Mouse (Mus musculus) midbrain, embryonic 11.5 days (tissue): ENCODE measurements around the gene Rad51b. TPM values are rescaled to one million over a fixed set of nuclear protein-coding genes. Genes with fewer than 3 reads are reported as not detected.
A peak's percentile ranks its signal among the peaks of the same experiment; 100 is the strongest.

Source experiments
- ATAC-seq: fragments of 200-750 bp; cut with Nextera tagmentation; 2 replicates; pipeline ENCODE4 v1.8.0; 2017; ENCODE audit warnings: moderate TSS enrichment, moderate library complexity; ENCODE audit not compliant: low FRiP score
- DNase-seq: peaks from one replicate; pipeline ENCODE4 v3.0.0; 2015; ENCODE audit warnings: low spot score; ENCODE audit errors: missing footprints
- H3K27ac ChIP-seq: fragments of 300-500 bp; sonication (generic); 2 replicates; pipeline ENCODE4 v1.5.1; 2014; ENCODE audit warnings: low read depth, low read length
- H3K27me3 ChIP-seq: fragments of 300-500 bp; sonication (generic); 2 replicates; pipeline ENCODE4 v1.6.1; 2014; ENCODE audit warnings: mild to moderate bottlenecking, low read length, moderate library complexity, mixed read lengths; ENCODE audit not compliant: control insufficient read depth, insufficient read depth
- H3K36me3 ChIP-seq: fragments of 300-500 bp; sonication (generic); 2 replicates; pipeline ENCODE4 v1.6.1; 2014; ENCODE audit warnings: mild to moderate bottlenecking, low read length, moderate library complexity, mixed read lengths; ENCODE audit not compliant: control insufficient read depth, insufficient read depth
- H3K4me1 ChIP-seq: fragments of 300-500 bp; sonication (generic); 2 replicates; pipeline ENCODE4 v1.6.1; 2014; ENCODE audit warnings: low read length; ENCODE audit not compliant: control insufficient read depth, insufficient read depth
- H3K4me2 ChIP-seq: fragments of 300-500 bp; sonication (generic); 2 replicates; pipeline ENCODE4 v1.6.1; 2014; ENCODE audit warnings: mild to moderate bottlenecking, moderate library complexity
- H3K4me3 ChIP-seq: fragments of 300-500 bp; sonication (generic); 2 replicates; pipeline ENCODE4 v1.5.1; 2014; ENCODE audit warnings: low read depth, low read length
- H3K9ac ChIP-seq: fragments of 300-500 bp; sonication (generic); 2 replicates; pipeline ENCODE4 v1.6.1; 2014; ENCODE audit warnings: low read length
- H3K9me3 ChIP-seq: fragments of 300-500 bp; sonication (generic); 2 replicates; pipeline ENCODE4 v1.6.1; 2016; ENCODE audit warnings: low read length; ENCODE audit not compliant: control insufficient read depth
- WGBS: fragments of 180-500 bp; shearing (Covaris S2); extraction: QIAGEN DNeasy Blood & Tissue Kit; methylation state at CpG from one replicate; pipeline ENCODE4 v1.1.7; 2014; 5-methylcytosine and 5-hydroxymethylcytosine counted together
- polyA plus RNA-seq: library from polyadenylated mRNA; unstranded; fragments of >200 nt; fragmentation: Nextera tagmentation; extraction: Ambion mirVana; gene quantifications from 2 replicates; pipeline ENCODE4 v1.2.1, GENCODE M21; 2014

Rad51b gene
- polyA plus RNA-seq, 1 experiment from 2014 or later = 6.9 TPM

DNA sequence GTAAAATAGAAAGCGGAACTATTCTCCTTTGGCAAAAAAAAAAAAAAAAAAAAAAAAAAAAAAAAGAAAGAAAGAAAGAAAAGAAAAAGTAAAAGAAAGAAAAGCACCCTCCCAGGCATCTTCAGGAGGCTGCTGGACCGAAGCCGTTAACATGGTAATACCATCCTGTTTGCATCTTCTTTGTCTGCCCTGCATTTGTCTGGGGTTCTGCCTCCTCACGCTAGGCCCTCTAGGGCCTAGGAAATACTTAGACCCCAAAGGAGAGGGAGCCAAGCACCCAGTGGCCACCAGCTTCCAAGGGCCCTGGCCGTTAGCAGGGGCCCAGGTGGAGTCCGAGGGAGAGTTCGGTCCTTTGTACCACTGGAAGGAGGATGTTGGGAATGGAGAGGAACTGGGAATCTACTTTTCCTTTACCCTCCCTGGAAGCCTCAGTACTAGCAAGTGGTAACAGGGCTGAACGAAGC lies 510.9 kb downstream of the Rad51b start:
- peak; percentile 95 for DNase-seq
- H3K27me3 ChIP-seq = no peaks in the 10 kb centered on the region
- WGBS = 12% methylated on average over 8 of the region's 8 CpGs
- peaks cover 62% of the 10 kb centered on the region for H3K4me1 ChIP-seq
- H3K36me3 ChIP-seq = no peaks in the 10 kb centered on the region
- H3K4me3 ChIP-seq = no peak overlapping the region
- H3K27ac ChIP-seq = peak overlapping the region; percentile 97
- ATAC-seq = peak; percentile 46; the same call in 1 of the 2 replicates
- peak overlapping the region; percentile 58 for H3K9ac ChIP-seq
- H3K4me2 ChIP-seq = peak overlapping the region; percentile 15; the same call in 1 of the 2 replicates
- no peaks in the 10 kb centered on the region for H3K9me3 ChIP-seq

DNA sequence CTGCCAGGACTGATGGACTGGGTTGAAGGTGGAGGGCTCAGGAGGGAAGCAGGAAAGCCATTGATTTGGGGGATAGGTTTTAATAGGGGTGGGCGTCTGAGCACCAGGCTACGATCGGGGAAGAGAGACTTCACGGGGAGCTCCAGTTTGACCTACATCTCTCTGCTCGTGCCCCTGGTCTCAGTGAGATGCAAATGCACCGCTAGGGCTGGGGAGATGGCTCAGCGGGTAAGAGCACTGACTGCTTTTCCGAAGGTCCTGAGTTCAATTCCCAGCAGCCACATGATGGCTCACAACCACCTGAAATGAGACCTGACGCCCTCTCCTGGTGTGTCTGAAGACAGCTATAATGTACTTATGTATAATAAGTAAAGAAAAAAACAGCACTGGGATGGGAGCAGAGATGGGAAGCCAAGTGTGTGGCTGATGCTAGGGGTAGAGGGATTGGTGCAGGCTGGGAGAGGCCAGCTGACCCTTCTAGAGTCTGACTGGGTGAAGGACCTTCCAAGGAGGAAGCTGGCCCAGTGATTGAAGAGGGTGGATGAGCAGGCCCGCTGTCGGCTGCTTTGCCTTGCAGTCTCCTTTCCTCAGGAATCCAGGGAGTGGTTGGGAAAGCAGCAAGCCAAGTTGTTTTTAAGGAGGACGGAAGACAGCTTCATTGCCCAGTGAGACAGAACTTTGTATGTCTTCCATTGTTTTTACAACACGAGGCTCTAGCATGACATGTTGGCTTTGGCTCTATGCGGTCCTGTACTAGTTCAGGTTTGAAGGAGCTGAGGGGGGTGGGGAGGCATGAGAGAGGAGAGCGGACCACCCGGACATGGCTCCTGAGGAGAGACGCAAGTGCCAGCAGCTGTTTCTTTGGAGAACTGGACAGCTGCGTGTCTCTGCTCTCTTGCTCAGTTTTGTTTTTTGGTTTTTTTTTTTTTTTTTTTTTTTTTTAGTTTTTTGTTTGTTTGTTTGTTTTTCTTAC lies 511.6 kb downstream of the Rad51b start:
- DNase-seq (peak; percentile 92), ATAC-seq (0 out of 2 replicates have a peak, but pooled peaks have one; percentile 7)
- Histone ChIP-seq H3K9ac (peak overlapping the region; percentile 58), H3K36me3 (no peaks in the 10 kb centered on the region), H3K9me3 (no peaks in the 10 kb centered on the region), H3K4me2 (peak overlapping the region; percentile 15; the same call in 1 of the 2 replicates), H3K4me1 (peaks cover 70% of the 10 kb centered on the region), H3K4me3 (no peak overlapping the region), H3K27me3 (no peaks in the 10 kb centered on the region), H3K27ac (peak overlapping the region; percentile 97)
- WGBS = 36% methylated on average over 18 of the region's 18 CpGs

DNA sequence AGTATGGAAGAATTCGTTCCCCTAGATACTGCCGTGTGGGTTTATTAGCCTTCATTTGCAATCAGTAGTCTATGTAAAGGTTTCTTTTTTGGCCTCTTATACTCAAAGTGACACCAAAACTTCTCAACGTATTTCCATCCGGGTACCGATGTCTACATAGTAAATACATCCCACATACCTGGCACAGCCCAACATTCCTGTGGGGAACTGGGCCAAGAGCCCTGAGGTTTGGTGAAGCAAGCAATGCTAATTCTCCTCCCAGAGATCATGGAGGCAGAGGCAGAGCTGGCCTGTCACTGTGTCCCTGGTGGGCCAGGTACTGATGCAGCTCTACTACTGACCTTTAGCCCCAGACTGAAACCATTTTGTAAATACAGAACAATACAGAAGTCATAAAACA lies 512.4 kb downstream of the Rad51b start:
- no peak for ATAC-seq
- H3K27ac ChIP-seq = no peak overlapping the region
- WGBS = 86% methylated on average over 5 of the region's 5 CpGs
- no peak overlapping the region for H3K9ac ChIP-seq
- H3K9me3 ChIP-seq = no peaks in the 10 kb centered on the region
- DNase-seq = no peak
- peaks cover 73% of the 10 kb centered on the region for H3K4me1 ChIP-seq
- no peaks in the 10 kb centered on the region for H3K27me3 ChIP-seq
- H3K4me2 ChIP-seq = no peak overlapping the region
- H3K36me3 ChIP-seq = no peaks in the 10 kb centered on the region
- H3K4me3 ChIP-seq = no peak overlapping the region

DNA sequence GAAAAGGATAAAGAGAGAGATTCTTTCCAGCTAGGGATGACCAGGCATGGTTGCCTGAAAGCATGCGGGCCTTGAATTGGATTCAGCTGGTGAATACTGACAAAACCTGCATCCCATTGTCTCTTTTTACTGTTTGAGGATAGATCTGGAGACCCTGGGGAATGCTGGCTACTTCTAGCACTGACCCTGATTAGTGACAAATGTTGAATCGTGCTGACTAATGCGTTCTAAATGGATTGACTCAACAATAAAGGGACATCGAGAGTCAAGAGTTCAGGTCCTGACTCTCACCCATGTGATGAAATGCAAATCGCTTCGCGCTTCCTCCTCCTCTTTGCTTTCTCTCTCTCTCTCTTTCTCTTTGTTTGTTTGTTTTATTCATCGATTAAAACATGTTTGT lies 515.3 kb downstream of the Rad51b start:
- H3K36me3 ChIP-seq = no peaks in the 10 kb centered on the region
- H3K4me2 ChIP-seq = no peak overlapping the region
- no peaks in the 10 kb centered on the region for H3K9me3 ChIP-seq
- H3K4me1 ChIP-seq = peaks cover 53% of the 10 kb centered on the region
- H3K27ac ChIP-seq = no peak overlapping the region
- DNase-seq (peak; percentile 90), ATAC-seq (no peak)
- 16% methylated on average over 8 of the region's 8 CpGs for WGBS
- H3K4me3 ChIP-seq = no peak overlapping the region
- H3K27me3 ChIP-seq = no peaks in the 10 kb centered on the region
- H3K9ac ChIP-seq = no peak overlapping the region

DNA sequence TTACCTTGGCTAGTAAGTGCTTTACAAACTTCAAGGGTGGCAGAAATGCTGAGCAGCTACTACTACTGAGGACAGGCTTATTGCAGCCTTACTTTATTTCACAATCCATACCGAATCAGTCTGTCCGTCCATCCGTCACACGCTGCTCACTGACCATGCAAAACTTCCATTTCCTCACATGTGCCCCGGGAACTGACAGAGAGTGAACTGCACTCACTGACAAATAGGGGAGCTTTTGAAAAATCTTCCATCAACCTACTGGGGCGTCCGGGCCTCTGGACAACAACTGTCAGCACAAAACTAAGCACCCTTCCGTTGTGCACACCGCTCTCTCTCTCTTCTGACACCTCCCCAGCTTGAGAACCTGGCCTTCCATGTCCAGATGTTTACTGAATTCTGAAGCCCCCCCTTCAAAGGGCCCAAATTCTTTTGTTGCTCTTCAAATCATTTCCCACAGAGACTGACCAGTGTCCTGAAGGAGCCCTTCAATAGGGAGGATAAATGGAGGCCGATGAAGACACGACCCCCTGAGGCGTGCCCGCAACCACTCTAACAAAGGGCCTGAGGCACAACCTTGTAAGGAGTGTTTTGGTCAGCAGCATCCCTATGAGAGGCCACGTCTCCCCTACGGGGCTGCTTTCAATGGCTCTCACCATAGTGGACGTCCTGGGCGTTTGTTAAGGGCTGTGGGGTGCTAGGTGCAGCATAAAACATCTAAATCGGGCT lies 515.9 kb downstream of the Rad51b start:
- H3K4me3 ChIP-seq = no peak overlapping the region
- H3K27me3 ChIP-seq = no peaks in the 10 kb centered on the region
- H3K4me2 ChIP-seq = no peak overlapping the region
- no peaks in the 10 kb centered on the region for H3K9me3 ChIP-seq
- peak overlapping the region; percentile 38 for H3K9ac ChIP-seq
- peak overlapping the region; percentile 56 for H3K27ac ChIP-seq
- DNase-seq = peak; percentile 94
- WGBS = 14% methylated on average over 18 of the region's 18 CpGs
- peak; percentile 63 for ATAC-seq
- H3K4me1 ChIP-seq = peaks cover 50% of the 10 kb centered on the region
- H3K36me3 ChIP-seq = no peaks in the 10 kb centered on the region

DNA sequence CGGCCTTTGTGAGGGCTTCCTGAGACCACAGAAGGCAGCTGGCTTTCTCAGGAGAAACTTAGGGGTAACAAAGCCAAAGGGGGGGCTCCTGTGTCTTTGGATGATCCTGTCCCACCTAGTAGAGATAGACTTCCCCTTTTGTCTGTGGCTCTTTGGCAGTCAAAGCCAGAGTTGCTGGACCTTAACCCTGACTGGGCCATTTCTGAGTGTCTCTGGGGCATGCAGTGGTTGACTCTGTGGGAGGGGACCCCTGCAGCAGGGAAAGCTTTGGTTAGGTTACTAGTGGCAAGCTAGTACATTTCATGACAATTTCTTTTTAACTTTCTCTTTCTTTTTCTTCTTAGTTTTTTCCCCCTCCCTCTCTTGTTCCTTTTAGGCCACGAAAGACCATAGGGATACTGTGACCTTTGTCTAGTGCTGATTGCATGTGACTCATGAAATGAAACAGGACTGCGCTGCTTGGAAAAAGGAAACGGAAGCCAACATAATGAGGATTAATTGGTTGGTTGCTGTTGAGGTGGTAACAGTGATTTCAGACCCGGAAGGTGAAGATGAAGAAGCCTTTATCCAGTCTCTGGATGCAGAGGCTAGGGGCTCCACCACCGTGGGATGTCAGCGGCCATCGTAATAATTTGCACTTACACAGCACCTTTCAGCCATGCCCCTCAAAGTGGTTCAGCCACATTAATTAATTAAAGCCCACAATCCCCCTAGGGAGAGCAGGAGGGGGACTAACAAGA lies 516.7 kb downstream of the Rad51b start:
- Histone ChIP-seq H3K36me3 (no peaks in the 10 kb centered on the region), H3K9ac (peak overlapping the region; percentile 38), H3K27me3 (no peaks in the 10 kb centered on the region), H3K4me3 (no peak overlapping the region), H3K4me2 (no peak overlapping the region), H3K4me1 (peaks cover 42% of the 10 kb centered on the region), H3K9me3 (no peaks in the 10 kb centered on the region), H3K27ac (peak overlapping the region; percentile 56)
- DNase-seq = peak; percentile 88
- WGBS = 24% methylated on average over 8 of the region's 8 CpGs
- ATAC-seq = peak; percentile 36; the same call in 1 of the 2 replicates

DNA sequence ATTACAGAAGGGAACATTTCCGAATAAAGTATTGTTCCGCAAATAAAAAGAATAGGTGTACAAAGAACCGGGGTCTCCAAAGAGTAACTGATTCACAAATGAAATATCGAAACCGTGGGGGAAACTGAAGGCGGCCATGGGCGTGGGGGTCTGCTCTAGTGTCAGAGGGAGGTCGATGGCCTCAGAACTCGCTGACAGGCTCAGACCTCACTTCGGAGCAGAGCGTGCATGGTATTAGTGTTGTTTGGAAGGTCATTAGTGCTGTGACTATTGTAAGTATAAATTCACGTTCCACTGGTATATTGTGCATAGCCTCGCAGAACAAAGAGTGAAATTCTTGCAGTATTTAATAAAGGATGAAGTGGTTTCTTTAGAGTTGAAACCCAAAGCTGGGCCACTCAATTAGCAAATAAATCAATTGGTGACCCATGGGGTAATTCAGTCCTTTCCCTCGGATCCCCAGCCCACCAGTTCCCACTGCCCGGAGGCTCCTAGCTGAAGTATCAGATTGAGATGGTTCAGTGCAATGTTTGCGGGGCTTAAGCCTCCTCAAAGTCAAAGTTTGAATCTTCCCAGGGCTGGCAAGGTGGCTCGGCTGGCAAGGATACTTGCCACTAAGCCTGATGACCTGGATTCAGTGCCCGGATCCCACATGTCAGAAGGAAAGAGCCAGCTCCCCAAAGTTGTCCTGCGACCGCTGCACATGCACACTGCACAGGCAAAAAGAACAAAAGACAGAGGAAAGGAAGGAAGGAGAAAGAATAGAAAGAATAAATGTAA lies 517.4 kb downstream of the Rad51b start:
- H3K4me3 ChIP-seq = no peak overlapping the region

DNA sequence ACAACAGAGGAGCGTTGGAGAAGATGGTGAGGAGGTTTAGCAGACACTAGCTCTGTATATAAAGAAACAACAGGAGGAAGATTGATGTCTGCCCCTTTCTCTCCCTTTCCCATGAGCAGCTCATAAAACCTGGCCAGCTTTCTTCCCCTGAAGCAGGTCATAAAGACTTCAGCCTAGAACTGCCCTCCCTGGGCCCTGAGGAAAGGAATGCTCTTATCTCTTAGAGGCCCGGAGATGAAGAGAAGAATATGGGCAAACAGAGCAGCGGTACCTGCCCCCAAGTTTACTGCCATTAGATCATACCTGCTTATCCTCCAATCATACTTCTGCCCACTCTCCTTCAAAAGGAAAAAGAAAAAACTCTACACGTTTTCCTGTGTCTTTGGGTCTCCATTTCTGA lies 519.2 kb downstream of the Rad51b start:
- no peaks in the 10 kb centered on the region for H3K36me3 ChIP-seq
- no peak overlapping the region for H3K4me3 ChIP-seq
- peaks cover 30% of the 10 kb centered on the region for H3K4me1 ChIP-seq
- H3K4me2 ChIP-seq = no peak overlapping the region
- 87% methylated on average over 4 of the region's 4 CpGs for WGBS
- ATAC-seq = no peak
- H3K27ac ChIP-seq = no peak overlapping the region
- DNase-seq = no peak
- H3K9ac ChIP-seq = no peak overlapping the region
- H3K9me3 ChIP-seq = no peaks in the 10 kb centered on the region
- H3K27me3 ChIP-seq = no peaks in the 10 kb centered on the region

More for the DNA sequence above, 517.4 kb downstream of the Rad51b start:
- peaks cover 36% of the 10 kb centered on the region for H3K4me1 ChIP-seq
- no peaks in the 10 kb centered on the region for H3K9me3 ChIP-seq
- H3K27me3 ChIP-seq = no peaks in the 10 kb centered on the region
- DNase-seq = no peak
- H3K4me2 ChIP-seq = no peak overlapping the region
- no peak for ATAC-seq
- H3K36me3 ChIP-seq = no peaks in the 10 kb centered on the region
- H3K9ac ChIP-seq = peak overlapping the region; percentile 36
- 36% methylated on average over 20 of the region's 20 CpGs for WGBS
- peak overlapping the region; percentile 27; the same call in 1 of the 2 replicates for H3K27ac ChIP-seq
